Mouse (Mus musculus) bone marrow, adult 2 months (tissue): ENCODE measurements around the gene Gm12216.

ENCODE experiments used
- CTCF ChIP-seq: fragments of 200-500 bp; IDR thresholded peaks from 2 replicates; pipeline ENCODE4 v1.5.1; 2011; ENCODE audit warnings: low read length, control low read depth; ENCODE audit not compliant: control insufficient read depth, insufficient read depth
- POLR2A ChIP-seq: fragments of 200-500 bp; IDR thresholded peaks from 2 replicates; pipeline ENCODE4 v1.6.1; 2011; ENCODE audit warnings: low read depth, mild to moderate bottlenecking, control low read depth, low read length, borderline replicate concordance; ENCODE audit not compliant: control insufficient read depth

- TF ChIP-seq POLR2A = no peak
- TF ChIP-seq CTCF = no peak
These were observed 10.1 kb upstream of the Gm12216 start for GRCm38 (mm10) chr11:53869172-53869571.
